Mouse (Mus musculus): ENCODE measurements around the gene Nmt1.

GRCm38 (mm10) chr11:103067051-103067361 is 39.0 kb downstream of the Nmt1 start:
- TF ChIP-seq POLR2A (IDR thresholded peaks at IDR 0.05; ENCODE audit: insufficient read depth, low read depth, low read length) = no peak
- TF ChIP-seq EP300 (IDR thresholded peaks at IDR 0.05; ENCODE audit: insufficient read depth, low read depth, low read length) = no peak
